Mouse (Mus musculus) forebrain, embryonic 11.5 days (tissue): ENCODE results near the gene Tmem132d. TPM values are rescaled to one million over a fixed set of nuclear protein-coding genes. Genes with fewer than 3 reads are reported as not detected.

Experiments
- ATAC-seq: fragments of 200-750 bp; cut with Nextera tagmentation; replicated peaks from 2 replicates; pipeline ENCODE4 v1.8.0; 2017; ENCODE audit warnings: moderate TSS enrichment; ENCODE audit not compliant: low FRiP score
- DNase-seq: peaks from one replicate; pipeline ENCODE4 v3.0.0-alpha.2; 2017; ENCODE audit warnings: low spot score
- H3K27ac ChIP-seq: fragments of 300-500 bp; sonication (generic); 2 replicates; pipeline ENCODE4 v1.5.1; 2014; ENCODE audit warnings: low read depth, low read length
- H3K27me3 ChIP-seq: fragments of 300-500 bp; sonication (generic); 2 replicates; pipeline ENCODE4 v1.6.1; 2014; ENCODE audit warnings: mild to moderate bottlenecking, low read length, mixed read lengths; ENCODE audit not compliant: control insufficient read depth, insufficient read depth
- H3K36me3 ChIP-seq: fragments of 300-500 bp; sonication (generic); 2 replicates; pipeline ENCODE4 v1.6.1; 2014; ENCODE audit warnings: mild to moderate bottlenecking, low read length, moderate library complexity, mixed read lengths; ENCODE audit not compliant: control insufficient read depth, insufficient read depth
- H3K4me1 ChIP-seq: fragments of 300-500 bp; sonication (generic); replicated peaks from 2 replicates; pipeline ENCODE4 v1.6.1; 2014; ENCODE audit warnings: low read length, mixed read lengths; ENCODE audit not compliant: control insufficient read depth, insufficient read depth
- H3K4me2 ChIP-seq: fragments of 300-500 bp; sonication (generic); 2 replicates; pipeline ENCODE4 v1.6.1; 2014; ENCODE audit warnings: low read depth, mild to moderate bottlenecking, low read length, moderate library complexity, mixed read lengths; ENCODE audit not compliant: severe bottlenecking
- H3K4me3 ChIP-seq: fragments of 300-500 bp; sonication (generic); 2 replicates; pipeline ENCODE4 v1.5.1; 2014; ENCODE audit warnings: low read depth, low read length
- H3K9ac ChIP-seq: fragments of 300-500 bp; sonication (generic); 2 replicates; pipeline ENCODE4 v1.6.1; 2014; ENCODE audit warnings: low read length
- H3K9me3 ChIP-seq: fragments of 300-500 bp; sonication (generic); 2 replicates; pipeline ENCODE4 v1.6.1; 2016; ENCODE audit warnings: low read length, mixed read lengths; ENCODE audit not compliant: control insufficient read depth
- WGBS: fragments of 180-500 bp; shearing (Covaris S2); extraction: QIAGEN DNeasy Blood & Tissue Kit; methylation state at CpG from one replicate; pipeline ENCODE4 v1.1.7; 2014; 5-methylcytosine and 5-hydroxymethylcytosine counted together
- polyA plus RNA-seq: library from polyadenylated mRNA; unstranded; fragments of >200 nt; fragmentation: Nextera tagmentation; extraction: Ambion mirVana; gene quantifications from 2 replicates; pipeline ENCODE4 v1.2.1, GENCODE M21; 2014

Gene Tmem132d
- polyA plus RNA-seq, 1 experiment from 2014 or later: 0.56 TPM

DNA sequence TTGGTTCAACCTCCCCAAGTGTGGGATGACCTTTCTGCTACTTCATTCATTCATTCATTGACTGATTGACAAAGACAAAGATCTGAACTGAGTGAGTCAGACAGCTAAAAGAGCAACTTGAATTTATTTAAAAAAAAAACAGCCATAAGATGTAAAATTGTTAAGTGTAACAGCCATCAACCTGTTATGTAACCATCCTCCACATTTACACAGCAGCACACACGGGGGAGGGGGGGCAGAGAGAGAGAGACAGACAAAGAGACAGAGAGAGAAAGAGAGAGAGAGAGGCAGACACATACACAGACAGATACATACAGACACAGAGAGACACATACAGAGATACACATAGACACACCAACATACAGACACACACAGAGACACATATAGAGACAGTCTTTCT lies 197.3 kb downstream of the Tmem132d start:
- Histone ChIP-seq H3K4me2 (no peak overlapping the region), H3K9me3 (no peaks in the 10 kb centered on the region), H3K9ac (no peak overlapping the region), H3K36me3 (no peaks in the 10 kb centered on the region), H3K4me3 (no peak overlapping the region), H3K27me3 (no peaks in the 10 kb centered on the region), H3K27ac (no peak overlapping the region), H3K4me1 (no peaks in the 10 kb centered on the region)
- ATAC-seq (no peak), DNase-seq (no peak)
- 100% methylated on average over 1 of the region's 1 CpGs for WGBS

DNA sequence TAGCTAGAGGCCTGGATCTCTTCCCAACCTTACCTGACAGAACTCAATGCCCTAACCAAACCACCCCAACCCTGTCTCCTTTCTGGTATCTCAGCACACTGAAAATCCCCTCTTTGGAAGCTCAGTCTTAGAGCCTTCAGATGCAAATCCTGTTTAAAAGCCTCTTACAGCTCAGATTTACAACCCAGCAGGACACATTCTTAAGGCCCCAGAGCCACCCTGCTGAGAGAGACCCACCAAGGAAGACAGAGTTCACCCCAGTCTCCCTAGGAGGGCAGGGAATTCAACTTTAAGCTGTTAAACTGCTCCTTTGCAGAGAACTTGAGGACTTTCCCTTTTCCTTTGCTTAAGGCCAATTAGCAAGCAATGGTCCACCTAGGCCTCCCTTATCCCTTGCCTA lies 199.8 kb downstream of the Tmem132d start:
- H3K9ac ChIP-seq: no peak overlapping the region
- no peak overlapping the region for H3K27ac ChIP-seq
- no peaks in the 10 kb centered on the region for H3K4me1 ChIP-seq
- H3K4me3 ChIP-seq: no peak overlapping the region
- H3K9me3 ChIP-seq: no peaks in the 10 kb centered on the region
- H3K36me3 ChIP-seq: no peaks in the 10 kb centered on the region
- DNase-seq (no peak), ATAC-seq (no peak)
- no peaks in the 10 kb centered on the region for H3K27me3 ChIP-seq
- H3K4me2 ChIP-seq: no peak overlapping the region

DNA sequence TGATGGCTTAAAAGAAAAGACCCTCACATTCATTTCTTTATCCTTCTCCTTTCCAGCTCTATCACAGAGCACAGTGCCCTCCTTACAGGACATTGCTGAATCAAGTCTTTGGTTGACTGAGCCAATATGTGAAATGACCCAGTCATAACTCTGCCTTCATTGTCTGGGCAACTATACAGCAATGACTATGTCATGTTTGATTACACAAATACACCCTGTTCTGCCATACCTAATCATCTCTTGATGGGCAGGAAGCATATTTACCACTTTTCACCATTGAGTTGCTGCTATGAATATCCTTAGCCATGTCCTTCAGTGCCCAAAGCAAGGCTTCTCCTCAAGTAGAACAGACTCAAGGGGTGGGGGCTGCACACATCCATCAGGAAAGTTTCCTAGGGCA lies 214.6 kb downstream of the Tmem132d start:
- Histone ChIP-seq H3K9me3 (no peaks in the 10 kb centered on the region), H3K27ac (no peak overlapping the region), H3K36me3 (no peaks in the 10 kb centered on the region), H3K4me1 (no peaks in the 10 kb centered on the region), H3K4me3 (no peak overlapping the region), H3K4me2 (no peak overlapping the region), H3K27me3 (no peaks in the 10 kb centered on the region), H3K9ac (no peak overlapping the region)
- DNase-seq: no peak
- ATAC-seq: no peak

DNA sequence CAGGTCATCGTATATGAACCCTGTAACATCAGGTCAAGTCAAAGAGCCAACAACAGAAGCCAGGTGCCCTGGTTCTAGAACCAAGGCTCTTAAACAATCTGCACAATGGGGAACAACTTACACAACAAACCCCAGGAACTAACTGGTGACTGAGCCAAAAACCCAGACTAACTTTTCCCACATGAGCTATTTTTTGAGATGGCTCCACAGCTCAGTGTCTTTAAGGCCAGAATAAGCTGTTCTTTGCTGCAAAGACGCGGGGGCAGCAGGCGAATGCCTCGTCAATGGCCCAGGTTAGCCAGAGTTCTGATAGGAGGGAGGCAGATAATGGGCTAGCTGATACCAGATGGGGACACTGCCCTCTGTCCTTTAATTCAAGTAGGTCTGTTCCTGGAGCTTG lies 221.8 kb downstream of the Tmem132d start:
- H3K9ac ChIP-seq: no peak overlapping the region
- H3K27ac ChIP-seq: no peak overlapping the region
- ATAC-seq (no peak), DNase-seq (no peak)
- H3K4me2 ChIP-seq: no peak overlapping the region
- H3K4me3 ChIP-seq: no peak overlapping the region
- H3K27me3 ChIP-seq: no peaks in the 10 kb centered on the region
- H3K4me1 ChIP-seq: no peaks in the 10 kb centered on the region
- no peaks in the 10 kb centered on the region for H3K9me3 ChIP-seq
- WGBS: 92% methylated on average over 5 of the region's 5 CpGs
- no peaks in the 10 kb centered on the region for H3K36me3 ChIP-seq

DNA sequence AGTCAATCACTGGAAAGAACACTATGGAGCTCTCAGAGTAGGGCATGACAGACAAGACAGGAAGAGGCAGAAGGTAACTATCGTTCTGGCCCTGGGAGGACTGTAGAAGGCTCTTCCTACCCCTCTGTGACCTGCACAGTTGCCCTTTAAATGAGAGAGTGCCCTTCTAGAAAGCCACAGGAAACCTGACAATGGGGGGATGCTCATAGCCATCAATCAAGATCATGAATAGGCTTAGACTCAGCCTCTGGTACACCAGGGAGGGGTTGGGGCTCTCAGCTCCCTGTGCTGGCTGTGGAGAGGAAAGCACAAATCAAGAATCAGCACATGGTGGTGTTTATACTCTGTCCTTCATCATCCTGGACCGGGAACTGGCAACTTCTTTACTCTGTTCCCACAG lies 227.2 kb downstream of the Tmem132d start:
- 43% methylated on average over 2 of the region's 2 CpGs for WGBS
- Histone ChIP-seq H3K27ac (no peak overlapping the region), H3K4me2 (no peak overlapping the region), H3K36me3 (no peaks in the 10 kb centered on the region), H3K9me3 (no peaks in the 10 kb centered on the region), H3K4me1 (no peaks in the 10 kb centered on the region; the same call in 1 of the 2 replicates), H3K27me3 (no peaks in the 10 kb centered on the region), H3K4me3 (no peak overlapping the region), H3K9ac (no peak overlapping the region)
- no peak for DNase-seq
- ATAC-seq: no peak

DNA sequence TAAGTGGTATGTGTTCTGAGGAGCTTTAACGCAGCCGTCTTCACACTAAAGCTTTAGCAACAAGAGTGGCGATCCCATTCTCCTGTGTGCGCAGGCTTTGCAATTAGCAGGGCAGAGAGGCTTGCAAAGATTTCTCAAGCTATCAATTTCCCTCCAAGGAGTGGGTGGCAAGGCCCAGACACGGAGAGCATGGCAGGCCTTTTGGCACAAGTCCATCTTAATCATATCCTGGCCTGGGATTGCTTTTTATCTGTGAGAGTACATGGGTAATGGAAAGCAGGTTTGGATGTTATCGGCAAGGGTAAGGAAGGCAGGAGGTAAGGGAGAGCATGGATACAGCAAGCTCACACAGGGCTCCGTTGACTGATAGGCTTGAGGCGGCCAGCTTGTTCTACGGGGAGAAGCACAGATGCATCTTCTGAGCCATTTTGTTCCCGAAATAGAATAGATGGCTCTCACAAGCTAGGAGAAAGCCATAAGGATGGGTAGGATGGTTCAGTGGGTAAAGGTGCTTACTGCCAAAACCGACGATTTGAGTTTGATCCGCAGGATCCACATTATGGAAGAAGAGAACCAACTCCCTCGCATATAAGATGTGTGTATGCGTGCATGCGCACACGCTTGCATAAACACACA lies 228.1 kb downstream of the Tmem132d start:
- 76% methylated on average over 17 of the region's 17 CpGs for WGBS
- no peak for DNase-seq

DNA sequence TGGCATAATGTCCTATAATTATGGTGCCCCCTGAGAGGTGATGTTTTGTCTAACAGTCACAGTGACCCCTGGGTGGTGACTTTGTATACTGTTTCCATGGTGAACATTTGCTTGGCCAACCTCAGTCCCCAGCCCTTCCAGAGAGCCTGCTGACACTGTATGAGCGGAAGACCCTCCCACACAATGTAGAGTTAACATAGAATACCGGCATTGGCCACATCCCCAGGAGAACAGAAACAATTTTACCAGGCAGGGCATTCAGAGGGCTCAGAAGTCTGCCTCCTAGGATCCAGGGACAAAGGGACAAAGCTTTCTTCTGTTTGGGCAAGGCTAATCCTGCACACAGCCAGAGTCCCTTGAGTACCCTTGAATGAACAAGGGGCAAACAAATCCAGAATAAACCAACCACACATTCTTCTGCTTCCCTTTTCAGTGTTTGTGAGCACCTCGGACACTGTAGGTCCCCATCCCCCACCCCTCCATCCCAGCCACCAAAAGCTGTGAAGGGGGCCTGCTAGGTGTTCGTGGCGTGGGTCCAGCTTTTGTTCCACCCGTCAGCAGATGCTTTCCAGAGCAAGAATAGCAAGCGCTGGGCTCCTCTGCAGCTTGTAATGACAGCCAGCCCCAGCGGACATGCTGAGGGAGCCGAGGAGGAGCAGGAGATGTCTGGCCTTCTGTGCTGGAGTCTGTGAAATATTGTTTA lies 228.8 kb downstream of the Tmem132d start:
- peak; percentile 75 for ATAC-seq
- WGBS: 10% methylated on average over 9 of the region's 9 CpGs
- Histone ChIP-seq H3K27me3 (no peaks in the 10 kb centered on the region), H3K9me3 (no peaks in the 10 kb centered on the region), H3K36me3 (no peaks in the 10 kb centered on the region), H3K4me1 (no peaks in the 10 kb centered on the region; the same call in 1 of the 2 replicates), H3K27ac (no peak overlapping the region), H3K4me3 (no peak overlapping the region), H3K4me2 (no peak overlapping the region), H3K9ac (no peak overlapping the region)
- peak; percentile 58 for DNase-seq

More for the DNA sequence above, 228.1 kb downstream of the Tmem132d start:
- Histone ChIP-seq H3K27ac (no peak overlapping the region), H3K9ac (no peak overlapping the region), H3K4me1 (no peaks in the 10 kb centered on the region; the same call in 1 of the 2 replicates), H3K9me3 (no peaks in the 10 kb centered on the region), H3K36me3 (no peaks in the 10 kb centered on the region), H3K4me2 (no peak overlapping the region), H3K4me3 (no peak overlapping the region), H3K27me3 (no peaks in the 10 kb centered on the region)
- no peak for ATAC-seq

DNA sequence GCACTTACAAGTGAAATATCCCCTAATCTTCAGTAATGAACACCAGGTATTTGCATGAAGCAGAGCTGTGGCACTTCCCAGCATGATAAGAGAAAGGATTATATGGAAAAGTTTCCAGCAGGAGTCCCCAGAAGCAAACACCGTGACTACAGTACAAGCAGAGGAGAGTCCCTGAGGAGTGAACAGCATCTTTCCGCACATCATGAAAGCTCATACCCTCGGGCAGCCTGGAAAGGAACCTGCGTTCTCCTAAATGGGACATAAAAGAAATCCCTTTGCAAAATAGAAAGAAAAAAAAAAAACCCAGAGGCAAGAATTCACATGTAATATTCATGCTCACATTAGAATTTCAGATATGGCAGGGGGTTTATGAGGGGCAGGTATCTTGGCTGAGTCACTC lies 238.8 kb downstream of the Tmem132d start:
- no peak for ATAC-seq
- Histone ChIP-seq H3K4me3 (no peak overlapping the region), H3K27ac (no peak overlapping the region), H3K9me3 (no peaks in the 10 kb centered on the region), H3K4me2 (no peak overlapping the region), H3K4me1 (no peaks in the 10 kb centered on the region), H3K27me3 (no peaks in the 10 kb centered on the region), H3K9ac (no peak overlapping the region), H3K36me3 (no peaks in the 10 kb centered on the region)
- WGBS: 72% methylated on average over 4 of the region's 4 CpGs
- DNase-seq: no peak

DNA sequence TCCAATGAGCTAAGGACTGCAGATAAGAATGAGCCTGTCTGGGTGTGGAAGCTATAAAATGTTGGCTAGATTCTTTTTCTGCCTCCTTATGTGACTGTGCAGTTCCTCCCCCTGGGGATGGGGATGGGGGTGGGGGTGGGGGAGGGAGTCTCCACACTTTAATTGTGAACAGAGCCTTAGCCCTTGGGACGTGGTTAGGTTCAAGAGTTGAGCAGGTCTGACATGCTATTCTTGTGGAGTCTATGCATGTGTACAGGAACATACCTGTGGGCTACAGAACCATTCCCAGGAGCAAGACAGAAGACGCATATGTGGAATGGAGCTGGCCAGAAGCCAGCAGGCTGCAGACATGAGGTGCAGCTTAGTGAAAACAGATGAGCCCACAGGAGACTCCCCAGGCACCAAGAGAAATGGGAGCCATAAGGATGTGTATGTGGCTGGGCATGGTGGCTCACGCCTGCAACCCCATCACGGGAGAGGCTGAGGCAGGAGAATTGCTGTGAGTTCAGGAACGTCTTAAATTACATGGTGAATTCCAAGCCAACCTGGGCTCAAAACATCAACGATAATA lies 240.3 kb downstream of the Tmem132d start:
- H3K4me3 ChIP-seq: no peak overlapping the region
- no peak overlapping the region for H3K4me2 ChIP-seq
- 84% methylated on average over 6 of the region's 6 CpGs for WGBS
- no peak overlapping the region for H3K27ac ChIP-seq
- H3K36me3 ChIP-seq: no peaks in the 10 kb centered on the region
- H3K27me3 ChIP-seq: no peaks in the 10 kb centered on the region
- no peaks in the 10 kb centered on the region for H3K9me3 ChIP-seq
- no peak for DNase-seq
- ATAC-seq: no peak
- H3K9ac ChIP-seq: no peak overlapping the region
- no peaks in the 10 kb centered on the region for H3K4me1 ChIP-seq
